Mouse (Mus musculus) kidney, embryonic 15.5 days (tissue): ENCODE measurements around the gene Zic2. TPM values are rescaled to one million over a fixed set of nuclear protein-coding genes. Genes with fewer than 3 reads are reported as not detected.
A peak's percentile ranks its signal among the peaks of the same experiment; 100 is the strongest.
"Not testable (repeated sequence)": the region's sequence is repeated elsewhere in the genome, so short reads cannot be mapped to it uniquely, and the experiment has no call there.

Source experiments
- ATAC-seq: fragments of 200-750 bp; cut with Nextera tagmentation; replicated peaks from 2 replicates; pipeline ENCODE4 v1.8.0; 2017; ENCODE audit warnings: moderate TSS enrichment; ENCODE audit not compliant: low FRiP score
- H3K27ac ChIP-seq: fragments of 300-500 bp; sonication (generic); 2 replicates; pipeline ENCODE4 v1.5.1; 2015; ENCODE audit warnings: mild to moderate bottlenecking, inconsistent platforms
- H3K27me3 ChIP-seq: fragments of 300-500 bp; sonication (generic); 2 replicates; pipeline ENCODE4 v1.6.1; 2015; ENCODE audit warnings: inconsistent platforms
- H3K36me3 ChIP-seq: fragments of 300-500 bp; sonication (generic); 2 replicates; pipeline ENCODE4 v1.6.1; 2015; ENCODE audit warnings: inconsistent platforms
- H3K4me1 ChIP-seq: fragments of 300-500 bp; sonication (generic); 2 replicates; pipeline ENCODE4 v1.6.1; 2015; ENCODE audit warnings: inconsistent platforms
- H3K4me2 ChIP-seq: fragments of 300-500 bp; sonication (generic); 2 replicates; pipeline ENCODE4 v1.6.1; 2015; ENCODE audit warnings: moderate library complexity, mild to moderate bottlenecking, inconsistent platforms
- H3K4me3 ChIP-seq: fragments of 300-500 bp; sonication (generic); replicated peaks from 2 replicates; pipeline ENCODE4 v1.5.1; 2015; ENCODE audit warnings: mild to moderate bottlenecking, inconsistent platforms
- H3K9ac ChIP-seq: fragments of 300-500 bp; sonication (generic); 2 replicates; pipeline ENCODE4 v1.6.1; 2015; ENCODE audit warnings: mild to moderate bottlenecking, inconsistent platforms
- H3K9me3 ChIP-seq: fragments of 300-500 bp; sonication (generic); replicated peaks from 2 replicates; pipeline ENCODE4 v1.6.1; 2016; ENCODE audit warnings: inconsistent platforms
- WGBS: fragments of 180-500 bp; shearing (Covaris S2); methylation state at CpG from one replicate; pipeline ENCODE4 v1.1.7; 2015; ENCODE audit warnings: mixed read lengths; 5-methylcytosine and 5-hydroxymethylcytosine counted together
- polyA plus RNA-seq: library from polyadenylated mRNA; unstranded; fragments of >200 nt; fragmentation: Nextera tagmentation; extraction: Ambion mirVana; gene quantifications from 2 replicates; pipeline ENCODE4 v1.2.1, GENCODE M21; 2015

Gene Zic2
- polyA plus RNA-seq, 1 experiment from 2014 or later, result not detected

DNA sequence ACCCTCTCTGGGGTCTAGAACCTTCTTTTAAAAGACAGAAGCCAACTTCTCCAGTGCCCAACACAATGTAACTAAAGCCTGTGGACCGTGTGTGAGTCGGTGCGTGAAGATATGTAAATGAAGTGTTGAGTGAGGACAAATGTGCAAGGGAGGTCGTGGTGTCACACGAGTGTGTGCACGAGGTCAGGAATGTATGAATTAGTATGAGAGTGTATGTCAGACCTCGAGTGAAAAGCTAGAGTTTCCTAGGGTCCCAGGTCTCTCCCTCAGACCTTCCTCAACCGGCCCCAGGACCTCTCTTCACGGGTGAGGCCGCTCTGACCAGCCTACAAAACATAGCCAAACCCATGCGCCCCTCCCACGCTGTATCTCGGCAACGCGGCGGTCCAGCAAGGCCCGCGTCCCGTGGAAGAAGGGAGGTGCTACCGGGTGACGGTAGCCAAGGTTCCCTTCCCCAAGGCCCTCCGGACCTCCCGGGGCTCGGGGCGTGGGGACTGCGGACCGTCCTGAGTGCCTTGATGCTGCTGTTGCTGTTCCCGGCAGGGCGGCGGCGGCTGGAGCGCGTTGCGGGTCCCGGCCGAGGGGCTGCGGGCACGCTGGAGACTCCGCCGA is 12.0 kb upstream of the Zic2 start:
- Histone ChIP-seq H3K27me3 (peaks cover 94% of the 10 kb centered on the region), H3K4me3 (peak overlapping the region; percentile 52), H3K4me2 (peak overlapping the region; percentile 92), H3K9me3 (no peaks in the 10 kb centered on the region), H3K36me3 (no peaks in the 10 kb centered on the region), H3K27ac (no peak overlapping the region), H3K4me1 (peaks cover 28% of the 10 kb centered on the region), H3K9ac (no peak overlapping the region)
- under 1% methylated on average over 40 of the region's 40 CpGs for WGBS
- no peak; the same call in 1 of the 2 replicates for ATAC-seq

DNA sequence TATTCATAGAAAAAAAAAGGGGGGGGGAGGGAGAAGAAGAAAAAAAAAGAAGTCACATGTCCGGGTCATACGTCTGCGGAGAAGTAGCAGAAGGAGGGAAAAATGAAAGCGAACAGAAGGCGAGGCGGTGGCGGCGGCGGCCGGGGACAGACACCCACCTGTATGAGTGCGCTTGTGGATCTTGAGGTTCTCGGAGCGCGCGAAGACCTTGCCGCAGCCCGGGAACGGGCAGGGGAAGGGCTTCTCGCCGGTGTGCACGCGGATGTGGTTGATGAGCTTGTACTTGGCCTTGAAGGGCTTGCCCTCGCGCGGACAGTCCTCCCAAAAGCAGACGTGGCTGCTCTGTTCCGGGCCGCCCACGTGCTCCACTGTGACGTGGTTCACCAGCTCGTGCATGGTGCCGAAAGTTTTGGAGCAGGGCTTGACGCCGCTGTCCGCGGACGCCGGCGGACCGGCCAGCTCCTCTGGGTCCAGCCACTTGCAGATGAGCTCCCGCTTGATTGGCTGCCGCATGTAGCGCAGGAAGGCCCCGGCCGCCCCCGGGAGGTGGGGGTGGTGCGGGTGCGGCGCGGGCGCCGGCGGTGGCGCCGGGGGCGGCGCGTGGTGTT is 11.4 kb upstream of the Zic2 start:
- not testable (repeated sequence) for H3K9ac ChIP-seq, H3K36me3 ChIP-seq, H3K9me3 ChIP-seq, H3K27ac ChIP-seq
- WGBS, result under 1% methylated on average over 57 of the region's 58 CpGs
- Histone ChIP-seq H3K4me3 (peak overlapping the region; percentile 52), H3K27me3 (peaks cover 96% of the 10 kb centered on the region), H3K4me2 (peak overlapping the region; percentile 92), H3K4me1 (peaks cover 28% of the 10 kb centered on the region)
- peak; percentile 64 for ATAC-seq

- Histone ChIP-seq H3K4me1 (peaks cover 28% of the 10 kb centered on the region), H3K4me3 (peak overlapping the region; percentile 52), H3K27ac (no peak overlapping the region), H3K9ac (no peak overlapping the region), H3K36me3 (no peaks in the 10 kb centered on the region), H3K4me2 (peak overlapping the region; percentile 92), H3K9me3 (no peaks in the 10 kb centered on the region), H3K27me3 (peaks cover 96% of the 10 kb centered on the region)
- ATAC-seq, result peak; percentile 34; the same call in 1 of the 2 replicates
- under 1% methylated on average over 52 of the region's 62 CpGs for WGBS
Observed at GRCm38 (mm10) chr14:122464351-122464762, 10.9 kb upstream of the Zic2 start.

GRCm38 (mm10) chr14:122464763-122465741 is 10.2 kb upstream of the Zic2 start, which contains the start of gene Zic5:
Zic5 (minus strand) TSS chr14:122465677.
- no peaks in the 10 kb centered on the region for H3K36me3 ChIP-seq
- ATAC-seq, result peak; percentile 50; the same call in 1 of the 2 replicates
- peak within 1 kb of the TSS; percentile 92 for H3K4me2 ChIP-seq
- peaks cover 96% of the 10 kb centered on the region for H3K27me3 ChIP-seq
- peak within 1 kb of the TSS; percentile 52 for H3K4me3 ChIP-seq
- peaks cover 28% of the 10 kb centered on the region for H3K4me1 ChIP-seq
- H3K9ac ChIP-seq, result no peak within 1 kb of the TSS
- no peak within 1 kb of the TSS for H3K27ac ChIP-seq
- WGBS, result under 1% methylated on average over 52 of the region's 62 CpGs
- H3K9me3 ChIP-seq, result no peaks in the 10 kb centered on the region

GRCm38 (mm10) chr14:122465931-122466490 is 9.2 kb upstream of the Zic2 start:
- peaks cover 98% of the 10 kb centered on the region for H3K27me3 ChIP-seq
- 17% methylated on average over 13 of the region's 13 CpGs for WGBS
- H3K9me3 ChIP-seq, result no peaks in the 10 kb centered on the region
- ATAC-seq, result no peak
- H3K4me1 ChIP-seq, result peaks cover 28% of the 10 kb centered on the region
- H3K4me2 ChIP-seq, result no peak overlapping the region
- no peaks in the 10 kb centered on the region for H3K36me3 ChIP-seq
- no peak overlapping the region for H3K9ac ChIP-seq
- no peak overlapping the region for H3K4me3 ChIP-seq
- no peak overlapping the region for H3K27ac ChIP-seq

- no peak overlapping the region for H3K4me3 ChIP-seq
- no peak overlapping the region for H3K27ac ChIP-seq
- no peaks in the 10 kb centered on the region for H3K9me3 ChIP-seq
- H3K4me2 ChIP-seq, result no peak overlapping the region
- no peaks in the 10 kb centered on the region for H3K36me3 ChIP-seq
- H3K9ac ChIP-seq, result no peak overlapping the region
- peaks cover 28% of the 10 kb centered on the region for H3K4me1 ChIP-seq
- 41% methylated on average over 7 of the region's 7 CpGs for WGBS
- peaks cover 100% of the 10 kb centered on the region for H3K27me3 ChIP-seq
- ATAC-seq, result no peak
Observed at GRCm38 (mm10) chr14:122466756-122467362, 8.4 kb upstream of the Zic2 start.

GRCm38 (mm10) chr14:122467926-122468841 is 7.1 kb upstream of the Zic2 start:
- 3% methylated on average over 23 of the region's 23 CpGs for WGBS
- no peak for ATAC-seq

DNA sequence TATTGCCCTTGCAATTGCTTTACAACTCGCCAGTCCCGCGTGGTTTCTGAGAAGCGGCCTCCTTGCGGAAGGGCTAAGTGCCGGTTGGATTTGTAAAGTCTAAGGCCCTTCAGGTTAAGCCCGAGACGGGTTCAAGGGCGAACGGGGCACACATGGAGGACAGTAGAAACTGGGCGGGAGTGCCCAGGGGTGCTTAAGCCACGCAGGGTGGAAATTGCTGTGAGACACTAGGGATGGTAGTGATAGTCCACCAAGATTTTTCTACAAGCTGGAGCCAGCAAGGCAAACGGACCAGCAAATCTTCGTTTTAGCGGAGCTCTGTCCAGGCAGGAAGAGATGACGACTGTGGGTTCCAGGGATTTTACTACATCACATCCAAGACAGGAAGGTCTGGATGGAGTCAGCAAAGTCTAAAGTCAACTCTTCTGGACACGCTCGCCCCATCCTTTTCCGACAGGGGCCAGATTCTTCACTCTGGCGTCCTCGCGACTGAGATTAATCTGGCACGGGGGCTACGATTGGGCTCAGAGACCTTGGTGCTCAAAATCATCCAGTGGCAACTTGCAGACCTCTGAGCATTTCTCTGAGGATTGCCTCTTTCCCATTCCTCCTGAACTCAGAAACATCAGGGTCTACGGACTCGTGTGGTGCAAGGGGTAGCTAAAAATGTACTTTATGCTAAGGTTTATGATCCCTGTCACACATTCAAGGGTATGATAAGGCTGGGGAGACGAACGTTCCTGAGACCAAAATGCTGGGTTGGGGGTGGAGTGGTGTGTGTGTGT is 6.1 kb upstream of the Zic2 start:
- no peak for ATAC-seq
- peaks cover 19% of the 10 kb centered on the region for H3K4me1 ChIP-seq
- no peak overlapping the region for H3K27ac ChIP-seq
- H3K27me3 ChIP-seq, result peaks cover 100% of the 10 kb centered on the region
- H3K36me3 ChIP-seq, result no peaks in the 10 kb centered on the region
- no peak overlapping the region for H3K9ac ChIP-seq
- no peak overlapping the region for H3K4me2 ChIP-seq
- no peak overlapping the region for H3K4me3 ChIP-seq
- H3K9me3 ChIP-seq, result no peaks in the 10 kb centered on the region
- 1% methylated on average over 28 of the region's 28 CpGs for WGBS

More at GRCm38 (mm10) chr14:122467926-122468841, 7.1 kb upstream of the Zic2 start:
- no peak overlapping the region for H3K9ac ChIP-seq
- no peaks in the 10 kb centered on the region for H3K36me3 ChIP-seq
- no peak overlapping the region for H3K27ac ChIP-seq
- no peaks in the 10 kb centered on the region for H3K9me3 ChIP-seq
- no peak overlapping the region for H3K4me2 ChIP-seq
- H3K4me3 ChIP-seq, result no peak overlapping the region
- peaks cover 100% of the 10 kb centered on the region for H3K27me3 ChIP-seq
- H3K4me1 ChIP-seq, result peaks cover 25% of the 10 kb centered on the region

DNA sequence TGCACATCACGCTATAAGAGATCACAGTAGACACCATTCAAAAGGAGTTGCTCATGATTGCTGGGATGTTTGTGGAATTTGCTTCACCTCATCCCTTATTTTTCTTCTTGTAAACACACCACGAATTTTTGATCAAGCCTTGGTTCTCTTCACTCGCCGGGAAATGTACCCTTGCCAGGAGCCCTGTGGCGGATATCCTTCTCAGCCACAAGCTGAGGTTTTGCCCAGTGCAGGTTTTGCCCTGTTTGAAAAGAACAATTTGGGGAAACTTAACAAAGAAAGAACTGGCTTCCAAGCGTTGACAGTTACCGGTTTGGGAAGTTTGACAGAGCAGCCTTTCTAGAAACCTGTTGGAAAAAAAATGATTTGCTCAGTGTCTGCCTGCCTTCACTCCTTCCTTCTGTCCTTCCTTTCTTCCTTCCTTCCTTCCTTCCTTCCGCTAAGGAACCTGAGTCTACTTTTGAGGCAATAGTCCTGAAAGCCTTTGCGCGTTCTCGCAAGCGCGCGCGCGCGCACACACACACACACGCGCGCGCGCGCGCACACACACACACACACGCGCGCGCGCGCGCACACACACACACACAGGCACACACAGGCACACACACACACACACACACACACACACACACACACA is 3.7 kb upstream of the Zic2 start:
- whole genome bisulfite sequencing, result 9% methylated on average over 31 of the region's 31 CpGs
- H3K27ac ChIP-seq, result no peak overlapping the region
- ATAC-seq, result no peak

DNA sequence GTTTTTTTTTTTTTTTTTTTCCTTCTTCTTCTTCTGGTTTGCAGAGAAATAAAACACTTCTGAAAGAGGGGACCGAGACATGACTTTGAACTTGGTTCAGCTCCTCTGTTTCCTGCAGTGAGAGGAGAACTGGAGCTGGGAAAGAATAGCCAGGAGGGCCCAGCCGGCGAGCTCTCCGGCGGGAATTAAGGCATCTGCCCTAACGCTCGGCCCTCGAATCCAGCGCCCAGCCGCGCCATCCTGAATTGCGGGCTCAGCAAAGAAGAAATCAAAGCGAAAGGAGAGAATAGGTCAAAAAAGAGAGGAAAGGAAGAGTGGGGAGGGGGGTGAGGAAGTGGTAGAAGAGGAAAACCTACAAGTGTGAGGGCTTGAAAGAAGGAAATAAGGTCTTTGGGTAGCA is 3.1 kb upstream of the Zic2 start:
- Histone ChIP-seq H3K27me3 (peaks cover 100% of the 10 kb centered on the region), H3K9me3 (no peaks in the 10 kb centered on the region), H3K4me3 (no peak overlapping the region), H3K4me1 (peaks cover 29% of the 10 kb centered on the region), H3K9ac (no peak overlapping the region), H3K4me2 (no peak overlapping the region), H3K36me3 (no peaks in the 10 kb centered on the region), H3K27ac (no peak overlapping the region)
- WGBS, result under 1% methylated on average over 13 of the region's 13 CpGs
- ATAC-seq, result no peak

More for the DNA sequence above, 3.7 kb upstream of the Zic2 start:
- Histone ChIP-seq H3K4me3 (no peak overlapping the region), H3K4me2 (no peak overlapping the region), H3K36me3 (no peaks in the 10 kb centered on the region), H3K9me3 (no peaks in the 10 kb centered on the region), H3K9ac (no peak overlapping the region), H3K27me3 (peaks cover 100% of the 10 kb centered on the region), H3K4me1 (peaks cover 28% of the 10 kb centered on the region)
